Mouse (Mus musculus) CD4-positive, CD25-positive, alpha-beta regulatory T cell, adult 4 months (primary cell): ENCODE measurements at regions not wholly inside any gene's neighbourhood (a gene's known extent, or its start where the extent isn't known, plus 50 kb on each side); places are given as distances from the start of the nearest gene placed in this dataset.

Source experiments
- ATAC-seq: one replicate; pipeline ENCODE4 v1.8.0; 2017

DNA sequence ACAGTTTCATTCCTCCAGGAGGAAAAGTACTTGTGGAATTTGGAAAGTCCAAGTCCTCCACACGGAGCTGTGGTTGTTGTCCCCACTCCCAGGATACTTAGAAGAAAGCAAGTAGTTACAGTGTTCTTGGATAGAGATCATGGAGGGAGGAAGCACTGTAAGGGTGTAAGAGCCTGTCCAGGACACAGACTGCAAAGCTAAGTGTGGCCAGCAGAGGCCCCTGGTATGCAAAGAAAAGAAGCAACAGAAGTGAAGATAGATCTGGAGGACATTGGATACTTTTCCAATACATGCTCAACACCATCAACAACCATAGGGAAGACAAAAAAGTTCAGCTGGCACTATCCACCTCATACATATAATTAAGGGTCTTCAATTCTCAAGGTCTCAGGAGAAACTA is 197.4 kb downstream of the Meis1 start:
- no peak for ATAC-seq

DNA sequence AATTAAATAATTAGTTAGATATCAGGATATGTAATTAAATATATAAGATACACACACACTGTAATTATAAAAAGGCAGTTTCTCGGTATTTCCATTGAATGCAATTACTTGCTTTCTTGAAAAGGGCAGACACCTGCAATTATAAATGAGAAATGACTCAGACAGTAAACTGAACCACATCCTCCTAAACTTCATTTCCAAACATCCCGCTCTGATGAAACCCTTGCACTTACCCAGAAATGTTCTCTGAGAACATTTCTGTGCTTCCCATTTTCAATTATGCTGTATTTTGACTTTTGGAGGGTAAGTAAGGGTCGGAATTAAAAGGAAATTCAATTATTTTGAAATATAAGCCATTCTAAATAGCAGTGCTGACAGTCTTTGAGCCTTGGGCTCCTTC is 204.7 kb downstream of the Meis1 start:
- ATAC-seq: no peak

DNA sequence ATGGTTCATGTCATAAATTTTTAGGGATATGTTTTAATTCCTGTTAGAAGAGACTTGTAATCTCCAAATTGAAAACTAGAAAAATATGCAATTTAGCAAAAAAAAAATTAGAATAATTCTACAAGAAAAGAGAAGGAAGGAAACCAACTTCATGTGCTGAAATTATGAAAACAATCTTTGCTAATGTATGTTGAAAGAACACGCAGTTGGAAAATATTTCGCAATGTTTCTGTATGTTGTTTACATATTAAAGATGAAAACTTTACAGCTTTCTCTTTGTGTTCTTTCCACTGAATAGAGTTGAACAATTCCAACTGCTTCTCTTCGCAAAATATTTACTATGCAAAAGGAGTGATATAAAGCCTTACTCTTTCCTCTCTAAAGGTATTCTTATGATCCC is 251.3 kb downstream of the Meis1 start:
- no peak for ATAC-seq

DNA sequence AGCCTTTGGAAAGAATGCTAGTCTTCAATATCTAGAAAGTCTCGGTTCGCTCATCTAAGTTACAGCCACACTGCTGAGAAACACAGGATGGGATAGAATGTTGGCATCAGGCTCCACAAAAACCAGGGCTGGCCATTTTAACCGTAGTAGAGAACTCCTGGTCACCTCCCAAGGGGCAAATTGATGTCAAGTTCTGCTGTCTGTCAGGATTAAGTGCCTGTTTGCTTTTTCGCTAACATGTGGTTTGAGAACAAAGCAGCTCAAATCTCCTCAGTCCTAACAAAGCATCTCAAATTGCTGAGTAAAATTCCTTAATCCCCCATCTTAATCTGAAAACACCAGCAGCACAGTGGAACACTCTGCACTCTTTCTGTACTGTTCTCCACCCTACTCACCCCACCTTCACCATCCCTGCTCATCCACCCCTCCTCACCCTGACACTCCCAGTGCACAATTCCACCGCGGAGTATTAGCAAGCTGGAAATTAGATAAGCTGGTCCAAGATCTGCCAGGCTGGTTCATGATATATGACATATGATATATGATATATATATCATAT is 252.2 kb downstream of the Meis1 start:
- no peak for ATAC-seq

DNA sequence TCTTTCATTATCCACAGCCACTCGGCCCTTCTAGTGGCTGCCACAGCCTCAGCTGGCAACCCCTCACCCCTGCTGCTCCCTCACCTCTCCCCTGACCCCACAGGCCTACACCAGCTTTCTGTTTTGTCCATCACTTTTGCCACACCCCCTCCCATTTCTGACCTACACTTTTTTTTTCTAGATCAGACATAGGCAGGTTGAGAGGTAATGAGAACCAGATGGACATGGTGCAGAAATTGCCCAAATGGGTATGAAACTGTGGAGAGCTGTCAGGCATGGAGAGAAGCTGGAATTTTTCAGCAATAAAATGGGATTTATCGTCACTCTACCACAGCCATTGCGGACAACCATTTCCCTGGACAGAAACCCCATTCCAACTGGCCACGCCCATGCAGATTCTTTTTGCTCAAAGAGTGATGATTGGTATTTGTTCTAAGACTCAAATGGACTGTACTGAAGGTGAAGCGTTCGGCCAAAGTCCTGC is 260.2 kb downstream of the Meis1 start:
- no peak for ATAC-seq

DNA sequence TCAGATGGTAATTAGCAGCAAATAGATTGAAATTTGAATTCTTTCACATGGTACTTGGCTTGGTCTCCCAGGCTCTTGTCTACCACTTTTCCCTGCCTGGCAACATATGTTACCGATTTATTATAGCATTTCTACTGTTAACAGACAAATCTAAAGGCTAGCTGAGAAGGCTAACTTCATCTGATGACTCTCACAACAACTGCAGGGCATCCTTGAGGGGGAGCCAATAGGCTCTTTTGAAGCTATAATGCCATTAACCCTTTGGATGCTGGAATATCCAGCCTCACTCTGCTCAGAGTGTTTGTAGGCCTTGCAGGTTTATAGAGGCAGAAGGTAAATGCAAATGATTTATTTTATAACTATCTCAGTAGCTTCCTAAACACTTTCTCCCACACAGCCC is 262.2 kb downstream of the Meis1 start:
- ATAC-seq: no peak

DNA sequence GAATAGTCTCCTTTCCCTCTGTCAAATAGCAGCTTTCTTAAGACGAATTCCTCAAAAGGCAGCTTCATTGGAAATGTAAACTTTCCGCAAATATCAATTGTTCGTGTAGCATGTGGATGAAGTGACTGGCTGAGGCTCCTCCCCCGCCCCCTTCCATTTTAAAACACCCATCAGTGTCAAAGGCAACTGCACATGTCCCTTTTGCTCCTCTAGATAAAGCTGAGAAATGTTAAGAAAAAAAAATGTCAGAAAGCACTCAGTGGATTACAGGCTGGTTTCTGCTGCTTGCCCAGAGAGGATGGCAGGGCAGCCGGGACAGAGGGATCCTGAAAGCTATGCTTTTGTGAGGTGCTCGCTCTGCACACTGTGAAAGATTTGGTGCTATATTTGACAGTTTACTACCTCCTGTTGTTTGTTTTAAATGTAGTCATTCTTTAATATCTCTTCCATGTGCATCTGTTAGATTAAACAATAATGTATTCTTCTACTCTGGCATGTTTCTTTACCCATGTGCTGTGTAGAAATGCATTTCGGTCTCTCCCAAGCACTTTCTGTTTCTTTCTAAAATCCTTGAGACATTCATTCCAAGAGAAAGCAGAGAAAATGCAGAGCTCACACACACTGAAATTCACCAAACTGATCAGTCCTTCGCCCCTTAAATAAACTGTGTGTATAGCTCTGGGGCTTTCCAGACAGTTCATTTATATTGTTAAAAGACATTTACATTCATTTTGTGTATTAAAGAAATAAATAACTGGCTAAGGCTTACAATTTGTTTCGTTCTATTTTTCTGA is 263.9 kb downstream of the Meis1 start:
- no peak for ATAC-seq

DNA sequence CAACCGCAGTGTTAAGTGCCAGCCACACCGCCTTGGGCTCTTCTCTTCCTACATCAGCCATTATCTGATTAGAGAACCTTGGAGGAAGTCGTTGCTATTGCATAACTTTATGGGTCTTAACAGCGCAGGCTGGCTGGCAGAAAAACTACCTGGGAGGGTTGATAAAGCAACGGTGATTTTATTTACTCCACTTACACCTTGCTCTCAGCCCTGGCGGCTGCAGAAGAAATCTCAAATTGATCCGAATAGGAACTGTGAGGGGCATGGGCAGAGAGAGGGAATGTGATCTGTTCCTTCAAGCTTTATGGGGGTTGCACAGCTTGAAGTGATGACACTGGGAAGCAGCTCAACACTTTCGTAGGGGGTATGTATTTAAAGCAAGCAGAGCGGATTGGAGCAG is 264.9 kb downstream of the Meis1 start:
- no peak for ATAC-seq

DNA sequence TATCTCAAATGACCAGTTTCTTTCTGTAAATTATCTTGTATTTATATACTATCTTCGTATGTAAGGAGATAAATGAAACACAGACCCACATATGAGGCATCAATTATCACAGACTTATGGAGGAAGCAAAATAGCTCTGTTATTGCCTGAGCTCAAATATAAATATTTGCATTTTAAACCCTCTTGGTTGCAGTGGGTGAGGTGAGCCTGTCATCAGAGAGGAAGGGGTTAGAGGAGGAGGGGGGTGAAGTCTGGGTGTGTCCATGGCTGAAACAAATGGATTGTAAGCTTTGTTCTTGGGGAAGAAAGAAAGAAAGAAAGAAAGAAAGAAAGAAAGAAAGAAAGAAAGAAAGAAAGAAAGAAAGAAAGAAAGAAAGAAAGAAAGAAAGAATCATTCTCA is 265.5 kb downstream of the Meis1 start:
- no peak for ATAC-seq

DNA sequence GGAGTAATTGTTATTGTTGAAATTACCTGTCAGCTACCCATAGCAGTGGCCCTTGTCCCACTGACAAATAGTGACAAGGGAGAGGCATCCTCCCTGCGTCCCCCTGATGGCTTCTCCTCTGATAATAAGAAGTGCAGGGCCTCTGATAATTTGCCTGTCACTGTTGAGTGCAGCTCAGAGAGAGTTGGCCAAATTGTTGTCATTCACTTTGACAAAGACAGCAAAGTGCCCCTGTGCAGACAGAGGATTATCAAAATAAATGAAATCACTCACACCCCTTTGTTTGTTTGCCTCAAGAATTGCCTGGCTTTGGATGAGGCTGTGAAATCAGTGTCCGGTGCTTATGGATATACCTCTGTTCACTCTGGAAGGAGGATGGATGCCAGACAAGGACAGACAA is 266.3 kb downstream of the Meis1 start:
- ATAC-seq: no peak

DNA sequence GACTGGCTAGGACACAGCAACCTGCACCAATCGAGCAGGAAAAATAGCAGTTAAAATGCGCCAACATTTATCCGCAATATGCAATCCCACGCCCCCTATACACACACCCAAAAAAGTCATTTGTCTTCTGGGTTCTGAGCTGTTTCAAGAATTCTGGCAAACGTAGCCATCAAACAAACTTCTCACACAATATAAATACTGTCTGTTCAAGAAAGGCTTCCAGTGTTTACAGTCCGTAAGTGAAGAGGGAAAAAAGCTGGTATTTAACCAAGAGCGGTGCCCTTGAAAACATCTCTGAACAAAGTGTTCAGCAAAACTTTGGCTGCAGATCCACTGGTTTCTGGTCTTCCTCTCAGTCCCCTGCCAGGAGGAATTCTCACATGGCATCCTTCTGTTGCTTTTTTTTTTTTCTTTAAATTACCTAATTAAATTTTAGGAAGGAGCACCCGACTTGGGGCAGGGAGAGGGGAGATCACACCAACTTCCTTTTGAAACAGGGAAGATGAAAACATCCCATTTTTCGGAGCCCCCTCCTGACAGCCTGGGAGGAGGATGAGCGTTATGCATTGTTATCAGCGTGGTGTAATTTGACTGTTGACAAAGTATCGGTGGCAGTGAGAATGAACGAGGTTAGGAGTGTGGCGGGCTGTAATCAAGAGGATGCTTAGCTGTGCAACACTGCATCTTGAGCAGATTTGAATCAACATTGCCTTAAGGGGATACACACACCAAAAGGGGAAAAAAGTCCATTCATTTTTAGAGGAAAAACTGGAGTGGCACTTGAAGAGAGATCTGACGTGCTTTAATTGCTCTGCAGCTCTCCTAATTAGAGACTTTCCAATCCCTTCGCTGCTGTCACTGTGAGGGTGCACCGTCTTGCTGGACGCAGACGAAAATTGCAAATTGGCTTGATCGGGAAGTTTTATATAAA is 267.6 kb downstream of the Meis1 start:
- ATAC-seq: no peak

DNA sequence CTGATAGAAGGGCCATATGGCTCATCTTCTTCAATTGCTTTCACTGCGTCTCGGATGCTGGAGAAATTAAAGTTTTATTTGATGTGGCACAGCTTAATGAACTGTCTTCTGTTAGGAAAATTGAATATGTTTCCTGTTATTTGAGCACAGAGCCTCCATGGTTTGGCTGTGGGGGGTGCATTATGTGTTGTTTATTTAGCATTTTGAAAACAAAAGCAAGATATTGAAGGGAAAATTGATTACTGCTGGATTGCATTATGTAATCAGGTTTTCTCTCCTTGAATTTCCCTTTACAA is 268.8 kb downstream of the Meis1 start:
- ATAC-seq: no peak

DNA sequence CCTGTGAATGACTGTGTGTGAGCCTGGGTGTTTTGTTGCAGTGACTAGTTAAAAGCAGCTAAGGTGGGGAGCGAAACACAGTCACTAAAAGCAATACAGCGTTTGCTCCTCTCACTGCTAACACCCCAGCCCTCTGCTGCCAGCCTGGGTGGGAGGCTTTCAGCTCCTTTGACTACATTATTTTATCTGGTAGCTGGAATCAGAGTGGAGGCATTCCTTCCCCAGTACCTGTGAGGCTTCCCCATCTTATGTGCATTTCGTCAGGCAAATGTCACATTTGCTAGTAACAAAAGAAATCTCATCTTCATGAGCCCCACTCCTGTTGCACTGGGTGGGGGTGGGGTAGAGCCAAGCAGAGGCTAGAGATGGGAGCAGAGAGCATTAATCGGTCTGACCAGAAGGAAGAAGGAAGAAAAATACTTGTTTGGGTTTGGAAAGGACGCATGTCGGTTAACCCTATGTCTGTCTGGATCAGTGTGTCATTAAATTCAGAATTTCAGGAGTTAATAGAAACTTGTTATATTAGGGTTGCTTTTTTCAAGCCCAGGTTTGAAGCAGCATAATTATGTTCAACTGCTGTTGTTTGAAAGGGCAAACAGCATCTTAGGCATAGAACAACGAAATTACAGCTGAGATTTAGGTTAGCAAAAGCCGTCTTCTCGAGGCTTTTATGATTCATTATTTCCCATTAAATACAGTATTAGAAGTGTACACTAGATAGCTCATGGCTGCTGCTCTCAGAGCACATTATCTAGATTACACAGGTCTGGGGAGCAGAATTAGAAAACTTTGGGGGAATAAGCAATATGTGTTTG is 269.3 kb downstream of the Meis1 start:
- no peak for ATAC-seq

DNA sequence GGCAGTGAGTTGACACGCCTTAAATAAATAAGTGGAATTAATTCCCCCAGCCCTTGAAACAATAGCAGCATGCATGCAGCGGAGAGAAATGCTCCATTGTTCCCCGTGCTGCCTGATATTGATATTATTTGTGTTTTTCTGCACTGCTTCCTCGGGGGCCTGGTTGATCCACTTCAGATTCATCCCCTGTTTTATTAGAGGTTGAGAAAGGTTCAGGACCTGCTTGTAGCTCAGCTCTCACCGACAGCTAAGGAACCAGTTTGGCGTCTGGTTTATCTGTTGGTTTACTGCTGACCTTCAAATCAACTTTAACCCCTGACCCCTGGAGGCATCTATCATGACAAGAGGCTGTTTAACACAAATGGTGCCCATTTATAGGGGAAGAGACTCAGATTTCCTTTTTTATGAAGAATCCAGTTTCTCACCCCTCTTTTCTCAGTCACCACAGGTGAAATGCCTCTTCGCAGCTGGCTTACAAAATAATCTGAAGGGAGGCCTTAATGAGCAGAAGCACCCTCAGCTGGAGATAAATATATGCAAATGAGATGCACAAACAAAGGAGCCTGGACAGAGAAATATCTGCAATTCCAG is 270.8 kb downstream of the Meis1 start:
- no peak for ATAC-seq

DNA sequence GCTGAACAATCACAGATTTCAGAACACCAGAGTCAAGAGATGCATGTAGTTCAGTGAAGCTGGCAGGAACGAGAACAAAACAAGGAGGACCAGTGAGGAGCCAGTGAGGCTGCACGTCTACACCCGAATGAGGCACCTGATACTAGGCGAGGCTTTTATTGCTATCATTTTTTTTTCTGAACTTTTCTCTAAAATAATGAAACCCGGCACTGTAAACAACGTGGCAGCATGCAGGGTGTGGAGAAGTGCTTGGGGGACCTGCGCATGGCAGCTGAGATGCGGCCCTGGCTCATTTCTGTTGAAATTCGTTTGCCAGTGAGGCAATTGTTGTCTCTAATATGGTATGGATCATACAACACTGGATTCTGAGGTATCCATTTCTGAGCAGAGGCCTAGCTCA is 271.4 kb downstream of the Meis1 start:
- no peak for ATAC-seq

DNA sequence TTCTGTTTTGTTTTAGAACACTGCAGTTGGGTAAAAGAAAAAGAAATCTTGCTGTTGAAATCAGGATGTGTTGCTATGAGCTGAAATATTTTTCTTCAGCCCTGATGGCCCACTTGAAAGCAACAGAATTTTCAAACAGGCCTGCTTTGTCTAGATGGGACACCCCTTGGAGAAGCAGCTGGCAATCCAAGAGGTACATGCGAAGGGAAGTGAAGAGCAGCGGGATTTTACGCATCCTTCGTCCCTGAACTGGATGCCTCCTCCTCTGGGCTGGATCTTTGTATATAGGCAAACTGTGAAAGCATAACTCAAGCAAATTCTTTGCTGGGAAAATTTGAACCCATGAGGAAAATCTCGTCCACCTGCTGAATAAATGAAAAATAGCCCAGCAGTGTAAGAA is 272.3 kb downstream of the Meis1 start:
- ATAC-seq: no peak

DNA sequence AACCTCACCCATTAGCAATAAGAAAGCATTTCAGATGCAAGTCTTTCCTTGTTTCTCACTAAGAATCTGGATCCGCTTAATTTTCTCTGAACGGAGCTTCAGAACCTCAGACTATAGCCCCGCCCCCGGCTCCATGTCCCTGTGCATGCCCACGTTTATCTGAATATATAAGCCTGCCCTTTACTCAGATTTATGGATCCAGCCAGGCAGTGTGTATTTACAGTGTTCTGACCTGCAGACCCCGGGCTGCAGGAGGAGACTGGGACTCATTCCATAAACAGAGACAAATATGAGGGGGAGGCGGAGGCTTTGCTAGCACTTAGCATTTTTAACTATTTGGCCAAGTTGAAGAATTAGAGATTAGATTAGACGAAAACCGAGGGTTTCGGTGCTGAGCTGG is 272.9 kb downstream of the Meis1 start:
- no peak for ATAC-seq

DNA sequence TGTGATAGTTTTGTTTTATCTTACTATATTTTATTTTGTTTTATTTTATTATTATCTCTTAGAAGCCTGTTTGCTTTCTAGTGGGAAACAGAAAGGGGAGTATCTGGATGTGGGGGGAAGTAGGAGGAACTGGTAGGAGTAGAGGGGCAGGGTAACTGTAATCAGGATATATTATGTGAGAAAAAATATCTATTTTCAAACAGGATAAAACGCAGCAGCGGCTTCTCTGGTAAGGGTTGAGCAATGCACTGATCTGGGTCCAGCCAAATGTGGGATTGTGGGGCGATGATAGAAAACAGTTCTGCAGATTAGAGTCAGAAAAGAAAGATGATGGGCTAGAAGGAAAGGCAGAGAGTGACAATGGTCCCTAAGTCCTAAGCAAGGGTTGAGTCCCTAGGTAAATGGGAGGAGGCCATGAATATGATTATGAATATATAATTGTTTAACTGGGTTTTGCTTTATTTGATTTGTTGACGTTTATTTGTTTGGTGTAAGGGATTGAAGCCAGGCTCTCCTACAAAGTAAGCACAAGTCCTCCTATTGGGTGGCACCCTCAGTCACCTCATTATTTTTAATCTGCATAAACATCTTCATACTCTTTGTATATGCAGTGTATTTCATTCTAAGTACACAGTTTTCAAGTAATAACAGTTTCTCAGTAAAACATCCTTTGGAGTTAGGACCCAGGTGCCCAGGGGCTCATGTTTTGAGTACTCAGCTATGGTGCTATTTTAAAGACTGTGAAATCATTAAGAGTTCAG is 283.7 kb downstream of the Meis1 start:
- ATAC-seq: no peak

DNA sequence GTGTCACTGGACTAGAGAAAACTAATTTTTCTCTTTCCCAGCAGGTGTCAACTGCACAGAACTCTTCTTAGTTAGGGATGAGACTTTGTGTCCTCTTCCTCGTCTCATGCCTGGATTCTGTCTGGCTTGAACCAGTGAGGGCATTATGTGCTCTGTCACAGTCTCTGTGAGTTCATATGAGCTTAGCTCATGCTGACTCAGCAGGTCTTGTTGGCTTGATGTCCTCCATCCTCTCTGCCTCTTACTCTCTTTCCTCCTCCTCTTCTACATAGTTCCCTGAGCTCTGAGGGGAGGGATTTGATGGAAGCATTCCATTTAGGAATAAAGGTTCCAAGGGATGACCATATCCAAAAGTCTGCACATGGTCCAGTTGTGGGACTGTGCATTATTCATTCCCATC is 284.7 kb downstream of the Meis1 start:
- no peak for ATAC-seq

DNA sequence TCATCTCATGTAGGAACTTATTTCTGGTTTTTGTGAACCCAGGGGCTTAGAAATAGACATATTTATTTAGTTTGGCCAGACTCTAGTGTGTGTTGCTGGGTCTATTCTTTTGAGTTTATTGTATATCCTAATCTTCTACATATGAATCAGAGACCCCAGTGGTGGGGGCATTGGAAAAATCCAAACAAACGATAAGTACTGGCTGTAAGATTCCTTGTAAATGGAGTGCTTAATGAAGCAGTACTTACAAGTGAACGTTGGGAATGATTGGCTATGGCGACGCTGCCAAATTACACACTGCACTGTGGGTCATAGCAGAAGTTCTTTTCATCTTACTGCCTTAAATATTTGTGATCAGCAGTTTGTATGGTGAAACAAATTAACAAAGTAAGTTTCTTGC is 289.0 kb downstream of the Meis1 start:
- no peak for ATAC-seq

DNA sequence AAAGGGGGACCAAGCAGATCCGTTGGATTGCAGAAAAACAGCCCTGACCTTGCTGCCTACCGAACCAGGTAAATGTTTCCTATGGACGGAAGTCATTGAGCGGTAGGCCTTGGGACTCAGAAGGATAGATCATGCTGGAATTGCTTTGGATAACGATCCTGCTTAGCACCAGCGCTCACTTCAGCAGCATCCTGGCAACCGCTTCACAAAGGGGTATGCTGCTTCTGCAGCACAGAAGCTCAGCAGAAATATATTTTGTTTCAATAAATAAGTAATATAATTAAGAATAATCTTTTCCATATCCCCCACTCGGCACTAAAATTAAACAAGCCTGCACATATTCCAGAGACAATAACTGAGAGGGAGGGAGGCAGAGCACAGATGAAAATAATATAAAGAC is 296.0 kb downstream of the Meis1 start:
- no peak for ATAC-seq

DNA sequence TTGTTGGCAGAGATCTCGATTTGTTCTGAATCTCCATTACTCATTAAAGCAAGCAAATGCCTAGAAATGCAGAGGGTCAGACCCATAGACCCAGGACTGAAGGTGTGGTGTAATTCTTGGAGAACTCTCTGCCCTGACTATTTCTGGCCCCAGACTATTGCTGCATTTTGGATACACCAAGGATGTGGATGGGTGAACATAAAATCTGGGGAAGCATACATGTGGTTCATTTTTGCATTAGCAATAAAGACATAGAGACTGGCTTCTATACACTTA is 303.0 kb downstream of the Meis1 start:
- no peak for ATAC-seq
